Mouse (Mus musculus) liver, embryonic 15.5 days (tissue): ENCODE results near the gene Icosl. TPM values are rescaled to one million over a fixed set of nuclear protein-coding genes. Genes with fewer than 3 reads are reported as not detected.
"Not testable (repeated sequence)": the region's sequence is repeated elsewhere in the genome, so short reads cannot be mapped to it uniquely, and the experiment has no call there.

Experiments used
- ATAC-seq: fragments of 200-750 bp; cut with Nextera tagmentation; 2 replicates; pipeline ENCODE4 v1.8.0; 2017; ENCODE audit warnings: moderate number of reproducible peaks, mild to moderate bottlenecking, moderate library complexity; ENCODE audit not compliant: insufficient read depth
- H3K27ac ChIP-seq: fragments of 300-500 bp; sonication (generic); replicated peaks from 2 replicates; pipeline ENCODE4 v1.5.1; 2015; ENCODE audit warnings: mild to moderate bottlenecking, inconsistent platforms
- H3K27me3 ChIP-seq: fragments of 300-500 bp; sonication (generic); 2 replicates; pipeline ENCODE4 v1.6.1; 2015; ENCODE audit warnings: mild to moderate bottlenecking, inconsistent platforms
- H3K36me3 ChIP-seq: fragments of 300-500 bp; sonication (generic); replicated peaks from 2 replicates; pipeline ENCODE4 v1.6.1; 2015; ENCODE audit warnings: moderate library complexity, mild to moderate bottlenecking, inconsistent platforms
- H3K4me1 ChIP-seq: fragments of 300-500 bp; sonication (generic); replicated peaks from 2 replicates; pipeline ENCODE4 v1.6.1; 2015; ENCODE audit warnings: inconsistent platforms
- H3K4me2 ChIP-seq: fragments of 300-500 bp; sonication (generic); 2 replicates; pipeline ENCODE4 v1.6.1; 2015; ENCODE audit warnings: moderate library complexity, mild to moderate bottlenecking, inconsistent platforms
- H3K4me3 ChIP-seq: fragments of 300-500 bp; sonication (generic); replicated peaks from 2 replicates; pipeline ENCODE4 v1.5.1; 2015; ENCODE audit warnings: mild to moderate bottlenecking, inconsistent platforms
- H3K9ac ChIP-seq: fragments of 300-500 bp; sonication (generic); 2 replicates; pipeline ENCODE4 v1.6.1; 2015; ENCODE audit warnings: moderate library complexity, mild to moderate bottlenecking, inconsistent platforms
- H3K9me3 ChIP-seq: fragments of 300-500 bp; sonication (generic); replicated peaks from 2 replicates; pipeline ENCODE4 v1.6.1; 2016; ENCODE audit warnings: inconsistent platforms
- WGBS: fragments of 180-500 bp; shearing (Covaris S2); methylation state at CpG from one replicate; pipeline ENCODE4 v1.1.7; 2015; ENCODE audit warnings: mixed read lengths; ENCODE audit not compliant: insufficient replicate concordance; 5-methylcytosine and 5-hydroxymethylcytosine counted together
- polyA plus RNA-seq: library from polyadenylated mRNA; unstranded; fragments of >200 nt; fragmentation: Nextera tagmentation; extraction: Ambion mirVana; gene quantifications from 2 replicates; pipeline ENCODE4 v1.2.1, GENCODE M21; 2015

Gene Icosl
- polyA plus RNA-seq, 1 experiment from 2014 or later = 2.2 TPM

GRCm38 (mm10) chr10:78125061-78125460, 56.0 kb downstream of the Icosl start:
- 52% methylated on average over 8 of the region's 8 CpGs for WGBS
- H3K9me3 ChIP-seq = not testable (repeated sequence)

GRCm38 (mm10) chr10:78126311-78126710, 57.2 kb downstream of the Icosl start:
- H3K4me2 ChIP-seq = no peak overlapping the region
- ATAC-seq = no peak
- no peaks in the 10 kb centered on the region for H3K36me3 ChIP-seq
- no peaks in the 10 kb centered on the region for H3K9me3 ChIP-seq
- WGBS = 71% methylated on average over 5 of the region's 5 CpGs
- H3K9ac ChIP-seq = no peak overlapping the region
- H3K27me3 ChIP-seq = no peaks in the 10 kb centered on the region
- no peak overlapping the region for H3K27ac ChIP-seq
- no peak overlapping the region for H3K4me3 ChIP-seq
- H3K4me1 ChIP-seq = peaks cover 5% of the 10 kb centered on the region; the same call in 1 of the 2 replicates

More at GRCm38 (mm10) chr10:78125061-78125460, 56.0 kb downstream of the Icosl start:
- H3K4me1 ChIP-seq, H3K4me2 ChIP-seq, H3K4me3 ChIP-seq, H3K36me3 ChIP-seq, H3K27ac ChIP-seq, H3K27me3 ChIP-seq, H3K9ac ChIP-seq, ATAC-seq: not testable (repeated sequence)

- ATAC-seq = no peak
Measured at GRCm38 (mm10) chr10:78127046-78127870, 58.2 kb downstream of the Icosl start.

GRCm38 (mm10) chr10:78127931-78128330, 58.8 kb downstream of the Icosl start:
- Histone ChIP-seq H3K36me3 (no peaks in the 10 kb centered on the region), H3K9ac (no peak overlapping the region), H3K27ac (no peak overlapping the region), H3K9me3 (no peaks in the 10 kb centered on the region), H3K4me3 (no peak overlapping the region), H3K27me3 (no peaks in the 10 kb centered on the region), H3K4me1 (peaks cover 5% of the 10 kb centered on the region; the same call in 1 of the 2 replicates), H3K4me2 (no peak overlapping the region)
- WGBS = 36% methylated on average over 1 of the region's 1 CpGs
- no peak for ATAC-seq

More at GRCm38 (mm10) chr10:78127046-78127870, 58.2 kb downstream of the Icosl start:
- H3K36me3 ChIP-seq = no peaks in the 10 kb centered on the region
- H3K9ac ChIP-seq = no peak overlapping the region
- no peak overlapping the region for H3K27ac ChIP-seq
- no peaks in the 10 kb centered on the region for H3K9me3 ChIP-seq
- no peak overlapping the region for H3K4me2 ChIP-seq
- H3K4me3 ChIP-seq = no peak overlapping the region
- no peaks in the 10 kb centered on the region for H3K27me3 ChIP-seq
- H3K4me1 ChIP-seq = peaks cover 5% of the 10 kb centered on the region; the same call in 1 of the 2 replicates
- 57% methylated on average over 9 of the region's 9 CpGs for WGBS

- 54% methylated on average over 2 of the region's 2 CpGs for WGBS
- no peak for ATAC-seq
Measured at GRCm38 (mm10) chr10:78128647-78129046, 59.5 kb downstream of the Icosl start.

GRCm38 (mm10) chr10:78129423-78129822, 60.3 kb downstream of the Icosl start:
- WGBS = 56% methylated on average over 11 of the region's 11 CpGs
- H3K36me3 ChIP-seq = no peaks in the 10 kb centered on the region

More at GRCm38 (mm10) chr10:78128647-78129046, 59.5 kb downstream of the Icosl start:
- Histone ChIP-seq H3K27me3 (no peaks in the 10 kb centered on the region), H3K9me3 (no peaks in the 10 kb centered on the region), H3K9ac (no peak overlapping the region), H3K36me3 (no peaks in the 10 kb centered on the region), H3K4me2 (no peak overlapping the region), H3K4me3 (no peak overlapping the region), H3K4me1 (peaks cover 5% of the 10 kb centered on the region; the same call in 1 of the 2 replicates), H3K27ac (no peak overlapping the region)

GRCm38 (mm10) chr10:78129998-78130397, 60.9 kb downstream of the Icosl start:
- WGBS = 51% methylated on average over 4 of the region's 4 CpGs
- Histone ChIP-seq H3K27me3 (no peaks in the 10 kb centered on the region), H3K27ac (no peak overlapping the region), H3K36me3 (no peaks in the 10 kb centered on the region), H3K9ac (no peak overlapping the region), H3K9me3 (no peaks in the 10 kb centered on the region), H3K4me3 (no peak overlapping the region), H3K4me2 (no peak overlapping the region), H3K4me1 (peaks cover 12% of the 10 kb centered on the region)
- ATAC-seq = no peak

More at GRCm38 (mm10) chr10:78129423-78129822, 60.3 kb downstream of the Icosl start:
- no peaks in the 10 kb centered on the region for H3K9me3 ChIP-seq
- no peak overlapping the region for H3K9ac ChIP-seq
- peaks cover 6% of the 10 kb centered on the region for H3K4me1 ChIP-seq
- H3K27me3 ChIP-seq = no peaks in the 10 kb centered on the region
- no peak overlapping the region for H3K4me3 ChIP-seq
- H3K4me2 ChIP-seq = no peak overlapping the region
- no peak overlapping the region for H3K27ac ChIP-seq
- no peak for ATAC-seq

Other genes with a start within 250 kb of the Icosl start
- gene Krtap10-4, start 242.2 kb upstream of the Icosl start, polyA plus RNA-seq = not detected in 2 replicates
- not detected in 2 replicates for gene Krtap10-10, start 233.4 kb upstream of the Icosl start, polyA plus RNA-seq
- not detected in 2 replicates for gene Gm36176, start 222.5 kb upstream of the Icosl start, polyA plus RNA-seq
- not detected in 2 replicates for gene Gm10318, start 216.4 kb upstream of the Icosl start, polyA plus RNA-seq
- not detected in 2 replicates for gene Gm3285, start 207.3 kb upstream of the Icosl start, polyA plus RNA-seq
- gene Lrrc3, start 166.8 kb upstream of the Icosl start, polyA plus RNA-seq = 13.7 and 16.3 TPM in 2 replicates
- gene Trpm2, start 98.7 kb upstream of the Icosl start, polyA plus RNA-seq = 2.2 and 3.2 TPM in 2 replicates
- 4.4 and 4.7 TPM in 2 replicates for gene 1810043G02Rik, start 90.8 kb upstream of the Icosl start, polyA plus RNA-seq
- gene Pfkl, start 59.2 kb upstream of the Icosl start, polyA plus RNA-seq = 80.6 and 85.9 TPM in 2 replicates
- not detected in 2 replicates for gene Dnmt3l, start 27.4 kb upstream of the Icosl start, polyA plus RNA-seq
- not detected in 2 replicates for gene Aire, start 25.7 kb upstream of the Icosl start, polyA plus RNA-seq
- 18.4 and 19.3 TPM in 2 replicates for gene D10Jhu81e, start 100.5 kb downstream of the Icosl start, polyA plus RNA-seq
- gene Pwp2, start 115.8 kb downstream of the Icosl start, polyA plus RNA-seq = 10.5 and 11.4 TPM in 2 replicates
- gene Trappc10, start 175.3 kb downstream of the Icosl start, polyA plus RNA-seq = 15.7 and 15.9 TPM in 2 replicates